20 mouse cellular contexts compared by ENCODE assay signal in genomic region chr3:100463959-100464265, GRCm38 (mm10). TPM values are rescaled to one million over a fixed set of nuclear protein-coding genes. Genes with fewer than 3 reads are reported as not detected.
DNase-seq lines count a peak whose midpoint lies in the region; ATAC-seq lines count a peak whose summit lies in the region.
"Had no signal": no experiment of that assay in that cellular context is flagged by ENCODE, and none has a peak within 500 bp of the region (broad histone marks: within the 10 kb centered on the region; RNA-seq: fewer than 3 reads in every experiment).

No protein-coding gene starts in this region.

- H3K9me3 ChIP-seq in forebrain, embryonic 12.5 days: no peaks in the 10 kb centered on the region
- no peaks in the 10 kb centered on the region for H3K9me3 ChIP-seq in forebrain, embryonic 14.5 days (replicated peaks; ENCODE audit: control insufficient read depth, low read length)
- no peaks in the 10 kb centered on the region for H3K9me3 ChIP-seq in heart, embryonic 15.5 days (replicated peaks)
- H3K9me3 ChIP-seq in lung, embryonic 15.5 days: no peaks in the 10 kb centered on the region
- no peaks in the 10 kb centered on the region for H3K9me3 ChIP-seq in embryonic facial prominence, embryonic 12.5 days
- H3K9me3 ChIP-seq: forebrain, embryonic 15.5 days; G1E; hindbrain, embryonic 12.5 days; limb, embryonic 15.5 days; midbrain, embryonic 13.5 days had no signal

- H3K27ac ChIP-seq in forebrain, embryonic 12.5 days: 0 out of 2 replicates have a peak overlapping the region, but pooled peaks have one; percentile 42
- no peak overlapping the region for H3K27ac ChIP-seq in forebrain, embryonic 14.5 days (ENCODE audit: low read depth, low read length)
- H3K27ac ChIP-seq in heart, embryonic 15.5 days: peak overlapping the region; percentile 24; the same call in 1 of the 2 replicates
- H3K27ac ChIP-seq in lung, embryonic 15.5 days: peak overlapping the region; percentile 42
- no peak overlapping the region for H3K27ac ChIP-seq in embryonic facial prominence, embryonic 12.5 days
- H3K27ac ChIP-seq: forebrain, embryonic 15.5 days; hindbrain, embryonic 12.5 days; limb, embryonic 15.5 days; liver, embryonic 14.5 days; midbrain, embryonic 13.5 days had no signal

- no peak overlapping the region for H3K4me2 ChIP-seq in forebrain, embryonic 12.5 days
- no peak overlapping the region for H3K4me2 ChIP-seq in forebrain, embryonic 14.5 days (ENCODE audit: low read length)
- peak overlapping the region; percentile 42; the same call in 1 of the 2 replicates for H3K4me2 ChIP-seq in heart, embryonic 15.5 days
- no peak overlapping the region for H3K4me2 ChIP-seq in lung, embryonic 15.5 days
- 0 out of 2 replicates have a peak overlapping the region, but pooled peaks have one; percentile 27 for H3K4me2 ChIP-seq in embryonic facial prominence, embryonic 12.5 days (replicated peaks)
- H3K4me2 ChIP-seq: forebrain, embryonic 15.5 days; limb, embryonic 15.5 days had no signal

- H3K4me3 ChIP-seq in forebrain, embryonic 12.5 days (replicated peaks): no peak overlapping the region
- no peak overlapping the region for H3K4me3 ChIP-seq in forebrain, embryonic 14.5 days (ENCODE audit: low read depth, low read length)
- no peak overlapping the region for H3K4me3 ChIP-seq in heart, embryonic 15.5 days
- H3K4me3 ChIP-seq in lung, embryonic 15.5 days: no peak overlapping the region
- H3K4me3 ChIP-seq in embryonic facial prominence, embryonic 12.5 days: no peak overlapping the region
- H3K4me3 ChIP-seq: forebrain, embryonic 15.5 days; hindbrain, embryonic 12.5 days; limb, embryonic 15.5 days; midbrain, embryonic 13.5 days had no signal

- H3K27me3 ChIP-seq in forebrain, embryonic 12.5 days: no peaks in the 10 kb centered on the region
- no peaks in the 10 kb centered on the region for H3K27me3 ChIP-seq in forebrain, embryonic 14.5 days (replicated peaks; ENCODE audit: control insufficient read depth, insufficient read depth, low read length)
- H3K27me3 ChIP-seq in heart, embryonic 15.5 days: no peaks in the 10 kb centered on the region
- H3K27me3 ChIP-seq in lung, embryonic 15.5 days: no peaks in the 10 kb centered on the region
- no peaks in the 10 kb centered on the region for H3K27me3 ChIP-seq in embryonic facial prominence, embryonic 12.5 days
- H3K27me3 ChIP-seq: forebrain, embryonic 15.5 days; hindbrain, embryonic 12.5 days; limb, embryonic 15.5 days; midbrain, embryonic 13.5 days; Patski had no signal

- no peak for ATAC-seq in forebrain, embryonic 12.5 days (ENCODE audit: low FRiP score)
- no peak for ATAC-seq in forebrain, embryonic 14.5 days
- ATAC-seq in heart, embryonic 15.5 days (replicated peaks; ENCODE audit: insufficient number of reproducible peaks, insufficient read depth, low FRiP score, low read depth): no peak
- peak; percentile 24; the same call in 1 of the 2 replicates for ATAC-seq in lung, embryonic 15.5 days (ENCODE audit: borderline replicate concordance, extremely low read depth, low FRiP score, low TSS enrichment)
- ATAC-seq in embryonic facial prominence, embryonic 12.5 days (ENCODE audit: insufficient number of reproducible peaks, insufficient read depth, low FRiP score, low TSS enrichment): no peak
- ATAC-seq: forebrain, embryonic 15.5 days; Patski had no signal

- H3K9ac ChIP-seq in forebrain, embryonic 12.5 days: no peak overlapping the region
- no peak overlapping the region for H3K9ac ChIP-seq in forebrain, embryonic 14.5 days (ENCODE audit: low read length)
- no peak overlapping the region for H3K9ac ChIP-seq in heart, embryonic 15.5 days
- H3K9ac ChIP-seq in lung, embryonic 15.5 days: no peak overlapping the region
- H3K9ac ChIP-seq in embryonic facial prominence, embryonic 12.5 days: no peak overlapping the region
- H3K9ac ChIP-seq: forebrain, embryonic 15.5 days; hindbrain, embryonic 12.5 days; limb, embryonic 15.5 days; liver, embryonic 14.5 days; midbrain, embryonic 13.5 days had no signal

- DNase-seq in forebrain, embryonic 14.5 days (ENCODE audit: low spot score): no peak
- DNase-seq in heart, adult 9 months (ENCODE audit: low spot score in 2 of 2): no peak
- DNase-seq in lung, postnatal 10 days: no peak
- DNase-seq: adrenal gland, postnatal 36 days; cerebellum, adult 9-11 months; gastrocnemius, postnatal 14 days; heart, adult 11 months; layer of hippocampus, adult 9-11 months; lung, postnatal 14 days had no signal

- H3K36me3 ChIP-seq in forebrain, embryonic 12.5 days (replicated peaks): no peaks in the 10 kb centered on the region
- no peaks in the 10 kb centered on the region for H3K36me3 ChIP-seq in forebrain, embryonic 14.5 days (ENCODE audit: control insufficient read depth, insufficient read depth, low read length)
- no peaks in the 10 kb centered on the region for H3K36me3 ChIP-seq in heart, embryonic 15.5 days
- H3K36me3 ChIP-seq in lung, embryonic 15.5 days: no peaks in the 10 kb centered on the region
- no peaks in the 10 kb centered on the region for H3K36me3 ChIP-seq in embryonic facial prominence, embryonic 12.5 days
- H3K36me3 ChIP-seq: forebrain, embryonic 15.5 days; hindbrain, embryonic 12.5 days; limb, embryonic 15.5 days; midbrain, embryonic 13.5 days had no signal

- peaks cover 23% of the 10 kb centered on the region for H3K4me1 ChIP-seq in forebrain, embryonic 12.5 days
- peaks cover 14% of the 10 kb centered on the region for H3K4me1 ChIP-seq in forebrain, embryonic 14.5 days (ENCODE audit: control insufficient read depth, insufficient read depth, low read length)
- H3K4me1 ChIP-seq in heart, embryonic 15.5 days (replicated peaks): peaks cover 14% of the 10 kb centered on the region
- H3K4me1 ChIP-seq in lung, embryonic 15.5 days: peaks cover 9% of the 10 kb centered on the region; the same call in 1 of the 2 replicates
- peaks cover 12% of the 10 kb centered on the region for H3K4me1 ChIP-seq in embryonic facial prominence, embryonic 12.5 days

- 57% methylated on average over 2 of the region's 2 CpGs for WGBS in forebrain, embryonic 12.5 days
- 58% methylated on average over 2 of the region's 2 CpGs for WGBS in forebrain, embryonic 14.5 days
- WGBS in heart, embryonic 15.5 days: 44% methylated on average over 2 of the region's 2 CpGs
- 51% methylated on average over 2 of the region's 2 CpGs for WGBS in lung, embryonic 15.5 days
- 63% methylated on average over 2 of the region's 2 CpGs for WGBS in embryonic facial prominence, embryonic 12.5 days

RNA-seq across cellular contexts. Expression of gene Tent5c, which starts 25.2 kb away (rescaled TPM):
- 5.6 and 6.2 TPM in 2 replicates for polyA plus RNA-seq in forebrain, embryonic 12.5 days (2016; fragmentation: Nextera tagmentation; extraction: Ambion mirVana)
- polyA plus RNA-seq in forebrain, embryonic 14.5 days (2014; fragmentation: Nextera tagmentation; extraction: Ambion mirVana): 1.9 and 2.9 TPM in 2 replicates
- polyA plus RNA-seq in heart, embryonic 15.5 days (2015; fragmentation: Nextera tagmentation; extraction: Ambion mirVana): 28.5 and 34.7 TPM in 2 replicates
- polyA plus RNA-seq in lung, embryonic 15.5 days (2015; fragmentation: Nextera tagmentation; extraction: Ambion mirVana): 12.4 and 12.8 TPM in 2 replicates
- polyA plus RNA-seq in embryonic facial prominence, embryonic 12.5 days (2016; fragmentation: Nextera tagmentation; extraction: Ambion mirVana): 6.3 and 6.4 TPM in 2 replicates

Comparison
In these comparisons a context has a peak if more than half of its experiments do, and no peak if none do; other contexts are left out.
1. H3K27ac ChIP-seq: peak in forebrain, embryonic 12.5 days (single experiment), heart, embryonic 15.5 days (single experiment) and lung, embryonic 15.5 days (single experiment); none in forebrain, embryonic 14.5 days (single experiment) and embryonic facial prominence, embryonic 12.5 days (single experiment).
2. H3K4me2 ChIP-seq: peak in heart, embryonic 15.5 days (single experiment) and embryonic facial prominence, embryonic 12.5 days (single experiment); none in forebrain, embryonic 12.5 days (single experiment), forebrain, embryonic 14.5 days (single experiment) and lung, embryonic 15.5 days (single experiment).